Mouse (Mus musculus): Measurements from ENCODE around the gene Stxbp6. TPM values are rescaled to one million over a fixed set of nuclear protein-coding genes. Genes with fewer than 3 reads are reported as not detected.

Stxbp6 gene
- total and polyA plus RNA-seq, 3 experiments: not detected

DNA sequence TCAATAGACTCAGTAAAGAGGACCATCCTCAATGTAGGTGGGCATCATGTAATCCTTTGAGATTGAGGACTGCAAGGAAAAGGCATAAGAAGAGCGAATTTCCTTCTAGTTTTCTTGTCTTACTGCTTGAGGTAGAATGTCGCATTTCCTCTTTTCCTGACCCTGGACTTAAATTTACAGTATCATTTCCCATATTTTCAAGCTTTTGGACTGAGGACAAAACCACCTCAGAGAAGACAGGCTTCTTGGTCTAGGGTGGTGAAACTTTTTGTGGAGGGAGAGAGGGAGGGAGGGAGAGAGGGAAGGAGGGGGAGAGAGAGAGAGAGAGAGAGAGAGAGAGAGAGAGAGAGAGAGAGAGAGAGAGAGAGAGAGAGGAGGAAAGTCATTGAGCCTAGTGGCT lies 155.6 kb downstream of the Stxbp6 start:
- H3K79me2 ChIP-seq (ENCODE audit: control insufficient read depth, insufficient read depth, low read length, poor library complexity): no peaks in the 10 kb centered on the region
- no peak overlapping the region for H3K27ac ChIP-seq (ENCODE audit: control insufficient read depth, low read depth, low read length)
- H3K9ac ChIP-seq (ENCODE audit: control insufficient read depth, low read depth, low read length, poor library complexity, severe bottlenecking): no peak overlapping the region
- no peak overlapping the region for H3K4me3 ChIP-seq (ENCODE audit: control insufficient read depth in 1 of 2, insufficient read depth in 1 of 2, low read depth in 2 of 2, low read length in 2 of 2)
- no peaks in the 10 kb centered on the region for H3K4me1 ChIP-seq (ENCODE audit: control insufficient read depth in 1 of 2, insufficient read depth in 2 of 2, low read length in 2 of 2)
- DNase-seq (ENCODE audit: low read depth, low spot score): no peak
- no peaks in the 10 kb centered on the region for H3K36me3 ChIP-seq (ENCODE audit: control insufficient read depth in 1 of 2, insufficient read depth in 2 of 2, low read length in 2 of 2)
- H3K27me3 ChIP-seq (ENCODE audit: control insufficient read depth in 1 of 2, insufficient read depth in 2 of 2, low read length in 2 of 2): no peaks in the 10 kb centered on the region
- no peaks in the 10 kb centered on the region for H3K9me3 ChIP-seq (replicated peaks; ENCODE audit: insufficient read depth, low read length)
- TF ChIP-seq ZKSCAN1 (IDR thresholded peaks at IDR 0.05; ENCODE audit: low read depth, low read length) (no peak), CHD2 (IDR thresholded peaks at IDR 0.05; ENCODE audit: low read length) (no peak), TCF12 (IDR thresholded peaks at IDR 0.05; ENCODE audit: low read depth, low read length) (no peak), MEF2A (IDR thresholded peaks at IDR 0.05; ENCODE audit: extremely low read depth, insufficient replicate concordance, low read depth, low read length, poor library complexity, severe bottlenecking) (no peak), MXI1 (IDR thresholded peaks at IDR 0.05; ENCODE audit: low read depth, low read length) (no peak), TAL1 (IDR thresholded peaks at IDR 0.05; ENCODE audit: low read length) (no peak), KAT2A (conservative IDR thresholded peaks at IDR 0.05; ENCODE audit: low read depth, low read length) (no peak), MYB (IDR thresholded peaks at IDR 0.05; ENCODE audit: low read depth, low read length) (no peak), GATA1 (IDR thresholded peaks at IDR 0.05; ENCODE audit: low read depth, low read length) (no peak), BHLHE40 (IDR thresholded peaks at IDR 0.05; ENCODE audit: borderline replicate concordance, low read depth, low read length) (no peak), CTCF (IDR thresholded peaks at IDR 0.05 in 2 of 3, conservative IDR thresholded peaks at IDR 0.05 in 1 of 3; ENCODE audit: control insufficient read depth in 1 of 3, insufficient read depth in 1 of 3, low read depth in 2 of 3, low read length in 3 of 3, poor library complexity in 1 of 3, severe bottlenecking in 1 of 3) (no peak), SIN3A (IDR thresholded peaks at IDR 0.05; ENCODE audit: low read length) (no peak), USF2 (IDR thresholded peaks at IDR 0.05; ENCODE audit: borderline replicate concordance in 1 of 2, insufficient read depth in 1 of 2, low read depth in 1 of 2, low read length in 2 of 2) (no peak), HCFC1 (IDR thresholded peaks at IDR 0.05; ENCODE audit: low read depth, low read length) (no peak), EP300 (IDR thresholded peaks at IDR 0.05; ENCODE audit: low read depth in 1 of 2, low read length in 2 of 2) (no peak), ZMIZ1 (IDR thresholded peaks at IDR 0.05; ENCODE audit: low read depth, low read length) (no peak)

DNA sequence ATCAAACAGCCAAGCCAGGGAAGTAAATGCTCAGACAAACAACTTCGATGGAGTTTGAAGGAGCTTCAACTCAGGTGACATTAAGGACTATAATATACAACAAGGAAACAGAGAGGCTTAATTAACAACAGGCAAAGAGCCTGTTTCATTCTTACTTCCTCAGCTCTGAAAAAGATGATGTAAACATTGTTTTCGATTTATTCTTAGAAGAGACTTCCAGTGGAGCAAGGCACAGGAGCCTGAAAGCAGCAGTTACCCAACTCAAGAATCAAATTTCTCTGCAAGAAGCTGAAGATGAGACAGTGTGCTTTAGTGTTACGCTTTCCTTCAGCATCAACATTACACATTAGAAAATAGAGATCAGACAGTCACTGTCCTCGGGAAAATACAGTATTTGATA lies 160.7 kb downstream of the Stxbp6 start:
- TF ChIP-seq POLR2AphosphoS5 (IDR thresholded peaks at IDR 0.05; ENCODE audit: borderline replicate concordance, low read depth, low read length): no peak
- no peak for TF ChIP-seq TAL1 (IDR thresholded peaks at IDR 0.05; ENCODE audit: low read length)
- Histone ChIP-seq H3K36me3 (ENCODE audit: control insufficient read depth in 1 of 2, insufficient read depth in 2 of 2, low read length in 2 of 2) (no peaks in the 10 kb centered on the region), H3K9me3 (replicated peaks; ENCODE audit: insufficient read depth, low read length) (no peaks in the 10 kb centered on the region), H3K27ac (ENCODE audit: control insufficient read depth, low read depth, low read length) (no peak overlapping the region), H3K4me1 (ENCODE audit: control insufficient read depth in 1 of 2, insufficient read depth in 2 of 2, low read length in 2 of 2) (no peaks in the 10 kb centered on the region), H3K79me2 (ENCODE audit: control insufficient read depth, insufficient read depth, low read length, poor library complexity) (no peaks in the 10 kb centered on the region), H3K4me3 (ENCODE audit: control insufficient read depth in 1 of 2, insufficient read depth in 1 of 2, low read depth in 2 of 2, low read length in 2 of 2) (no peak overlapping the region), H3K27me3 (ENCODE audit: control insufficient read depth in 1 of 2, insufficient read depth in 2 of 2, low read length in 2 of 2) (no peaks in the 10 kb centered on the region), H3K9ac (ENCODE audit: control insufficient read depth, low read depth, low read length, poor library complexity, severe bottlenecking) (no peak overlapping the region)
- DNase-seq (ENCODE audit: low read depth, low spot score): no peak
